Mouse (Mus musculus): ENCODE data around the gene Pigq. TPM values are rescaled to one million over a fixed set of nuclear protein-coding genes. Genes with fewer than 3 reads are reported as not detected.

Pigq gene
- total RNA-seq, 2 experiments from 2014 or later = 110 to 111 TPM

- no peak for DNase-seq (ENCODE audit: low spot score in 2 of 2)
These were observed 14.2 kb upstream of the Pigq start for GRCm38 (mm10) chr17:25958771-25959494.

- DNase-seq (ENCODE audit: low spot score in 2 of 2) = no peak
These were observed 12.9 kb upstream of the Pigq start for GRCm38 (mm10) chr17:25957586-25958051.

GRCm38 (mm10) chr17:25956631-25957030 is 11.9 kb upstream of the Pigq start:
- no peak for DNase-seq (ENCODE audit: low spot score in 2 of 2)

GRCm38 (mm10) chr17:25956201-25956600 is 11.5 kb upstream of the Pigq start:
- DNase-seq (ENCODE audit: low spot score in 2 of 2) = no peak

GRCm38 (mm10) chr17:25955736-25956135 is 11.0 kb upstream of the Pigq start:
- no peak for DNase-seq (ENCODE audit: low spot score in 2 of 2)

- DNase-seq (ENCODE audit: low spot score in 2 of 2) = no peak
These were observed 9.9 kb upstream of the Pigq start for GRCm38 (mm10) chr17:25954671-25955070.

GRCm38 (mm10) chr17:25953161-25953560 is 8.4 kb upstream of the Pigq start:
- DNase-seq (ENCODE audit: low spot score in 2 of 2) = no peak

- no peak for DNase-seq (ENCODE audit: low spot score in 2 of 2)
These were observed 7.3 kb upstream of the Pigq start, which contains the start of gene A930017K11Rik for GRCm38 (mm10) chr17:25951803-25952623. Gene A930017K11Rik (minus strand): TSS chr17:25952565.

GRCm38 (mm10) chr17:25951225-25951802 is 6.6 kb upstream of the Pigq start:
- no peak for DNase-seq (ENCODE audit: low spot score in 2 of 2)

GRCm38 (mm10) chr17:25950706-25951105 is 6.0 kb upstream of the Pigq start:
- DNase-seq (ENCODE audit: low spot score in 2 of 2) = no peak

- DNase-seq (ENCODE audit: low spot score in 2 of 2) = no peak
These were observed 5.2 kb upstream of the Pigq start for GRCm38 (mm10) chr17:25949981-25950380.

- DNase-seq (ENCODE audit: low spot score in 2 of 2) = no peak
These were observed 3.3 kb upstream of the Pigq start for GRCm38 (mm10) chr17:25948051-25948450.

- DNase-seq (ENCODE audit: low spot score in 2 of 2) = no peak
These were observed 2.8 kb upstream of the Pigq start for GRCm38 (mm10) chr17:25947576-25947975.

- DNase-seq (ENCODE audit: low spot score in 2 of 2) = no peak
These were observed 2.2 kb upstream of the Pigq start for GRCm38 (mm10) chr17:25946891-25947290.

GRCm38 (mm10) chr17:25946349-25946748 is 1.6 kb upstream of the Pigq start:
- DNase-seq (ENCODE audit: low spot score in 2 of 2) = no peak

GRCm38 (mm10) chr17:25945517-25946155 is 900 bp upstream of the Pigq start:
- no peak for DNase-seq (ENCODE audit: low spot score in 2 of 2)

- DNase-seq (ENCODE audit: low spot score in 2 of 2) = no peak
These were observed 967 bp downstream of the Pigq start for GRCm38 (mm10) chr17:25943769-25944168.

- DNase-seq (ENCODE audit: low spot score in 2 of 2) = no peak
These were observed 1.5 kb downstream of the Pigq start for GRCm38 (mm10) chr17:25943221-25943620.

- DNase-seq (ENCODE audit: low spot score in 2 of 2) = no peak
These were observed 2.1 kb downstream of the Pigq start for GRCm38 (mm10) chr17:25942597-25943151.

GRCm38 (mm10) chr17:25941511-25942241 is 3.1 kb downstream of the Pigq start:
- DNase-seq (ENCODE audit: low spot score in 2 of 2) = peak; percentile 81 to 85
